Mouse (Mus musculus): ENCODE data around the gene Vnn3. TPM values are rescaled to one million over a fixed set of nuclear protein-coding genes. Genes with fewer than 3 reads are reported as not detected.

Gene Vnn3
- polyA plus RNA-seq, 1 experiment from 2014 or later: 0.08 TPM

- Histone ChIP-seq H3K27ac (no peak overlapping the region), H3K9ac (ENCODE audit: low read depth, low read length) (no peak overlapping the region), H3K4me2 (ENCODE audit: low read length) (no peak overlapping the region), H3K4me3 (replicated peaks; ENCODE audit: low read depth, low read length) (no peak overlapping the region), H3K9me3 (replicated peaks; ENCODE audit: low read length) (no peaks in the 10 kb centered on the region), H3K4me1 (replicated peaks; ENCODE audit: insufficient read depth, low read length) (no peaks in the 10 kb centered on the region), H3K36me3 (ENCODE audit: insufficient read depth, low read length) (no peaks in the 10 kb centered on the region), H3K27me3 (ENCODE audit: insufficient read depth, low read length) (no peaks in the 10 kb centered on the region)
- TF ChIP-seq CTCF (IDR thresholded peaks at IDR 0.05; ENCODE audit: low read depth): no peak
- DNase-seq (ENCODE audit: low spot score) (no peak), ATAC-seq (replicated peaks; ENCODE audit: low FRiP score, low read depth) (no peak)
- 83% methylated on average over 1 of the region's 1 CpGs for WGBS
These were observed 33.6 kb downstream of the Vnn3 start for GRCm38 (mm10) chr10:23884910-23885309.

GRCm38 (mm10) chr10:23886060-23886459 lies 34.8 kb downstream of the Vnn3 start:
- Histone ChIP-seq H3K36me3 (ENCODE audit: insufficient read depth, low read length) (no peaks in the 10 kb centered on the region), H3K9ac (ENCODE audit: low read depth, low read length) (no peak overlapping the region), H3K4me1 (replicated peaks; ENCODE audit: insufficient read depth, low read length) (no peaks in the 10 kb centered on the region), H3K4me3 (replicated peaks; ENCODE audit: low read depth, low read length) (no peak overlapping the region), H3K9me3 (replicated peaks; ENCODE audit: low read length) (no peaks in the 10 kb centered on the region), H3K27ac (no peak overlapping the region), H3K27me3 (ENCODE audit: insufficient read depth, low read length) (no peaks in the 10 kb centered on the region), H3K4me2 (ENCODE audit: low read length) (no peak overlapping the region)
- no peak for DNase-seq (ENCODE audit: low spot score)
- TF ChIP-seq CTCF (IDR thresholded peaks at IDR 0.05; ENCODE audit: low read depth): no peak
- WGBS: 86% methylated on average over 3 of the region's 3 CpGs
- ATAC-seq (replicated peaks; ENCODE audit: low FRiP score, low read depth): no peak

GRCm38 (mm10) chr10:23892987-23893386 lies 41.7 kb downstream of the Vnn3 start:
- Histone ChIP-seq H3K9ac (ENCODE audit: low read depth, low read length) (no peak overlapping the region), H3K27ac (no peak overlapping the region), H3K4me2 (ENCODE audit: low read length) (no peak overlapping the region), H3K9me3 (replicated peaks; ENCODE audit: low read length) (no peaks in the 10 kb centered on the region), H3K4me1 (replicated peaks; ENCODE audit: insufficient read depth, low read length) (no peaks in the 10 kb centered on the region; the same call in 1 of the 2 replicates), H3K27me3 (ENCODE audit: insufficient read depth, low read length) (no peaks in the 10 kb centered on the region), H3K4me3 (replicated peaks; ENCODE audit: low read depth, low read length) (no peak overlapping the region), H3K36me3 (ENCODE audit: insufficient read depth, low read length) (no peaks in the 10 kb centered on the region)
- 86% methylated on average over 1 of the region's 1 CpGs for WGBS
- no peak for DNase-seq (ENCODE audit: low spot score)
- no peak for ATAC-seq (replicated peaks; ENCODE audit: low FRiP score, low read depth)
- no peak for TF ChIP-seq CTCF (IDR thresholded peaks at IDR 0.05; ENCODE audit: low read depth)

- H3K36me3 ChIP-seq (ENCODE audit: insufficient read depth, low read length): no peaks in the 10 kb centered on the region
- DNase-seq (ENCODE audit: low spot score) (peak; percentile 33), ATAC-seq (replicated peaks; ENCODE audit: low FRiP score, low read depth) (peak; percentile 73)
- no peaks in the 10 kb centered on the region; the same call in 1 of the 2 replicates for H3K4me1 ChIP-seq (replicated peaks; ENCODE audit: insufficient read depth, low read length)
- H3K9me3 ChIP-seq (replicated peaks; ENCODE audit: low read length): no peaks in the 10 kb centered on the region
- WGBS: 23% methylated on average over 21 of the region's 21 CpGs
- peak within 1 kb of the TSS; percentile 3; the same call in 1 of the 2 replicates for H3K27ac ChIP-seq
- peak within 1 kb of the TSS; percentile 28 for H3K4me3 ChIP-seq (replicated peaks; ENCODE audit: low read depth, low read length)
- TF ChIP-seq CTCF (IDR thresholded peaks at IDR 0.05; ENCODE audit: low read depth): no peak
- peak within 1 kb of the TSS; percentile 53 for H3K9ac ChIP-seq (ENCODE audit: low read depth, low read length)
- H3K27me3 ChIP-seq (ENCODE audit: insufficient read depth, low read length): no peaks in the 10 kb centered on the region
- H3K4me2 ChIP-seq (ENCODE audit: low read length): peak within 1 kb of the TSS; percentile 58
These were observed 43.5 kb downstream of the Vnn3 start, which contains the start of gene Vnn1 for GRCm38 (mm10) chr10:23894601-23895349. Vnn1 (plus strand) TSS chr10:23894688.

GRCm38 (mm10) chr10:23895376-23895775 lies 44.1 kb downstream of the Vnn3 start:
- Histone ChIP-seq H3K9ac (ENCODE audit: low read depth, low read length) (no peak overlapping the region), H3K9me3 (replicated peaks; ENCODE audit: low read length) (no peaks in the 10 kb centered on the region), H3K27me3 (ENCODE audit: insufficient read depth, low read length) (no peaks in the 10 kb centered on the region), H3K4me2 (ENCODE audit: low read length) (no peak overlapping the region), H3K4me3 (replicated peaks; ENCODE audit: low read depth, low read length) (no peak overlapping the region), H3K4me1 (replicated peaks; ENCODE audit: insufficient read depth, low read length) (no peaks in the 10 kb centered on the region; the same call in 1 of the 2 replicates), H3K27ac (no peak overlapping the region), H3K36me3 (ENCODE audit: insufficient read depth, low read length) (no peaks in the 10 kb centered on the region)
- TF ChIP-seq CTCF (IDR thresholded peaks at IDR 0.05; ENCODE audit: low read depth): no peak
- DNase-seq (ENCODE audit: low spot score) (no peak), ATAC-seq (replicated peaks; ENCODE audit: low FRiP score, low read depth) (no peak)
- 66% methylated on average over 7 of the region's 7 CpGs for WGBS

GRCm38 (mm10) chr10:23901119-23901518 lies 49.9 kb downstream of the Vnn3 start:
- no peak for ATAC-seq (replicated peaks; ENCODE audit: low FRiP score, low read depth)
- H3K9me3 ChIP-seq (replicated peaks; ENCODE audit: low read length): no peaks in the 10 kb centered on the region
- no peak overlapping the region for H3K9ac ChIP-seq (ENCODE audit: low read depth, low read length)
- no peak overlapping the region for H3K4me2 ChIP-seq (ENCODE audit: low read length)
- no peak overlapping the region for H3K4me3 ChIP-seq (replicated peaks; ENCODE audit: low read depth, low read length)
- H3K4me1 ChIP-seq (replicated peaks; ENCODE audit: insufficient read depth, low read length): no peaks in the 10 kb centered on the region
- no peak for DNase-seq (ENCODE audit: low spot score)
- H3K27me3 ChIP-seq (ENCODE audit: insufficient read depth, low read length): no peaks in the 10 kb centered on the region
- WGBS: 87% methylated on average over 3 of the region's 3 CpGs
- H3K36me3 ChIP-seq (ENCODE audit: insufficient read depth, low read length): no peaks in the 10 kb centered on the region
- TF ChIP-seq CTCF (IDR thresholded peaks at IDR 0.05; ENCODE audit: low read depth): no peak
- no peak overlapping the region for H3K27ac ChIP-seq
